Mouse (Mus musculus) A20 (cell line): ENCODE measurements at regions not wholly inside any gene's neighbourhood (a gene's known extent, or its start where the extent isn't known, plus 50 kb on each side); places are given as distances from the start of the nearest gene placed in this dataset.

Experiments used
- DNase-seq: peaks from one replicate; pipeline ENCODE4 v3.0.0-alpha.2; 2011; ENCODE audit warnings: low read depth, low spot score

DNA sequence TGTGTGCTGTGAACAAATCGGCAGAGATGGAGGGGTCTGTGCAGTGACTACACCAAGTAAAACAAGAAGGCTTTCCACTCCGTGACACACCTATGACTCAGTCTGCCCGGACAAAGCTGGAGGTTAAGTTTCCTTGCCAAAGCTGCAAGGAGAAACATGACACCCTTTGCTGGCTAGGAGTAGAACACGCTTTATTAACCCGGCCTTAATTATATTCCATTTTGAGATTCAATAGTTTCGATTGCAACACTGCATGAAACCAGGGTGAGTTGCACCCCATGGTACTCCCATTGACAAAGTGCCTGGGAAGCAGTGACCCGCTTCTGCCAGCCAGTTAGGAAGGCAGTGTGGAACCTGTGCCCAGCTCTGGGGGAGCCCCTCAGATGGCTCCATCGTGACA, 256.2 kb upstream of the Gm26657 start:
- DNase-seq: no peak

DNA sequence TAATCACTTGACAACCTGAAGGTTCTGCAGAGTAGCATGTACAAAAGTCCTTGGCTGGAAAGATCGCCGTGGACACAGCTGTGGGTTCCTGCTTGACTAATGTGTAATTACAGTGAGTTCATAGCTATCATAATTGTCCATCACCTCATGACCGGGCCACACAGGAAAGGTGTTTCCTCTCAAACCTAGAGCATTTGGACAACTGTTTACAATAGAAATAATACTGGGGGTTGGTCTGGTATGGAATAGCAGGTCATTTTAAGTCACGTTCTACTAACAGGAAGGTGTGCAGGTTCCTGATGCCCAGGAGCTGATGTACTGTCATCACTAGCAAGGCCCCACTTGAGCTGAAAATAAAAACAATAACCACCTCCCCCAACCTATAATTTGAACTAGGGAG, 283.1 kb upstream of the Gm26657 start:
- no peak for DNase-seq

DNA sequence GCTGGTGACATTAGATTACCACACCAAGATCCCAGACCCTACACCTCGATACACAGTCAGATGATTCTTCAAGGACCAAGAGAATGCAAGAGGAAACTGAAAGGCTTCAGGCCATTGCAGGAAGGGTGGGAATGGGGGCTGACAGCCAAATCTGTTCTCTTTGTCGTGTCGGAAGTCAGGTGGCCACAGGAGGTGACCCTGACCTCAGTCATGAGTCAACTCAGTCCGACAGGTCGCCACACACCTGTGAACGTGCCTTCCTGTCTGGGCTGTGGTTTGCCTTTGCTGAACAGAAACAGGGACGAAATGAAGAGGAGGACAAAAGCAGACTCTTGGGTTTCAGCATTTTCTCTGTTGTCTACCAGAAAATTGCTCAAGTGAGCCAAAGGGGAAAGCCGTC, 318.3 kb upstream of the Gm26657 start:
- peak; percentile 57 for DNase-seq

DNA sequence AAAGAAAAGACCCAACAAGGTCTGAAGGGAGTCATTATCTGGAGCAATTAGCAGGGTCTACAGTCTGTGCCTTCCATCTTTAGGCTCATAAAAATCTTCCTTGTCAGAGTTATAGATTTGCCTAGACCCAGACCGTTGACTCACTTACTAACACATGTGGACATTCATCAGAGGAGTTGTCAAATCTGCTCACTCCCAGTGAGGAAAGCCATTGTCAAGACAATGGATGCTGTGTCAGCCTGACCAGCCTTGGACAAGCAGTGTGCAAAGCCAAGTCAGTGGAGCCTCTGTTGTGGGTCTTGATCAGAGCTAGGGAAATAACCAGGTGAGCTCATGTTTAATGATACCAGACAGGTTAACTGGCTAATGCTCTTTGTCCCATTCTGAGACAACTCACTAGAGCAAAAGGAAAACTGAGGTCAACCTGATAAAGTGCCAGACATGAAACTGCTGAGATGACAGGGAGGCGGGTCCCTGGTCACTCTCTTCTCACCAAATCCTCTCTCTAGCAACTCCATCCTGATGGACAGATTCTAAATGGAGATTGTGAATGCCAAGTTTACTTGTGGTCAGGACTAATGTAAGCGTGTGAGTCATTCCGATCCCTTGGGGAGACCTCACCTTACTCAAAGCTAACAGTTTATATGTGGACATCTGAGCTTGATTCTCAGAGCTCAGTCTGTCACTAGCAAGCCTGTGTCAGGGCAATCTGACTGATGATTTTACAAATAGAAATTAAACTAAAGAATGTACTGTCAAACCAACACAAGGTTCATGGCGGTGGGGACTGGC, 320.6 kb upstream of the Gm26657 start:
- no peak for DNase-seq

DNA sequence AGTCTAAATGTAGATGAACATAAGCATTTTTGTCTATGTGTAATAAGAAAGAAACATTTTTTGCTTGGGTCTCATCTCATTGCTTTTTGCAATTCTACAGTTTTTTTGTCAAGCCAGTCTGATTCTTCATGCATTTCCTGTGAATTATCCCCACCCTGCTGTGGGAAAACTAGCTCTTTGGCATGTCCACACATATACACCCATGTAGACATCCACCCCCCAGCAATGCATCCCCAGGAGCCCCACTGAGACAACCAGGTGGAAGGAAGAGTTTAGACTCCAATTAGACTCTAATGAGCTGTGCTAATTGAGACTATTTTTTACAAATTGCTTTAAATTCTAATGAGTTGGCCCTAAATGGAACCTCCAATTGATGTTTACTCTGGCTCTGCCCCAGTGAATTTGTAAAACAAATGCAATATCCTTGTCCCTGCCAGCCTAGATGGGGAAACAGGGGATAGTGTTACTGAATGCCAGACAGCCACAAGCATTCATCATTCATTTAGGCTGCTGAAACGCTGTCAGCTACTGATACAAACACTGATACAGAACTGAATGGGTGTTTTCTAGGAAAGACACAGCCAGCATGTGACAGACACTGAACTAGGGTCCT, 328.7 kb upstream of the Gm26657 start:
- DNase-seq: no peak

DNA sequence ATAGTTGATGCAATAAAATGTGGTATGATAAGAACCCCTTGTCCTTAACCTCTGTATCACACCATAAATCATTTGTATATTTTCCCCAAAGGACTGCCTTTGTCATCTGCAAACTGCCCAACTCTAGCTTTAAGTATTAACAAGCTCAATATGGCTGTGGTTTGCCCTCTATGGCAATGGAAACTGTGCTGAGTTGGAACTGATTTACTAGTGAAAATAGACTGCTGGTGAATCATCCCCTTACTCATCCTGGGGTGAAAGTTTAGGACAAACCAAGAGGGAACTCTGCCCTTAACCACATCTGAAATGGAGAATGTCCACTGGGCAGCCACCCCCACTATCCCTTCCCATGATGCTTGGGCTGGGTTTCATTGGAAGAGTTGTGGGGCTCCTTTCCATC, 346.1 kb upstream of the Gm26657 start:
- DNase-seq: no peak

DNA sequence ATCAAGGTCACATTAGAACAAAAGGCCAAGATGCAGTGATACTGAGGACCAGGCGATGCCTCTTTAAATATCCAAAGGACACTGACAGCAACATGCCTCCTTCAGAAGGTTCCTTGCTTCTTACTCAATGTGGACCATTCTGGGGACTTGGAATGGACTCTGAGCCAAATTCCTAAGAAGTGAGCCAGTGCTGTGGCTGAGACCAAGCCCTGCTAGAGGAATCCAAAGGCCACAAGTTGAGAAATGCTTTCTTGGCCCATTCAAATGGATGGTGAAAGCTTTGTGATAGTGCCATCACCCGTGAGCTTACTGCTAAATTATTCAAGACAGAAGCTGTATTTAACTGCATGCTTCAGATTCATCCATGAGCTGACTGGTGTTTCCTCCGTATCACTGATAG, 352.8 kb upstream of the Gm26657 start:
- no peak for DNase-seq

DNA sequence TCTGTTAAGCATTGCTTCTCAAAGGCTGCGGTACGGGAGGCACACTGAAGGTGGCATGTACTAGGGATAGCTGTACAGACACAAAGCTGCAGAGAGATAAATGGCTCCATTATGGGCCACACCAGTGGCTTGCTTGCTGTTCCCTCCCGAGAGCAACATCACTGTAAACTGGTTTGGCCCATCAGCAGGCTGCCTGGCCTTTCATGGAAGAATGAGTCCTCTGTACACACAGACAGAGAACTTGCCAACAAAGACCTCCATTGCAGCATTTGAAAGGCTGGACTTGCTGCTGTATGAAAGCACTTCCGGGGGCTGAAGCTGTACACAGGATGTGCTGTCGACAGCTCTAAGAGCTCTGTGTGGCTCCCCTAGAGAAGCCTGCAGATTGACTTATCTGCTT, 364.1 kb upstream of the Gm26657 start:
- no peak for DNase-seq

DNA sequence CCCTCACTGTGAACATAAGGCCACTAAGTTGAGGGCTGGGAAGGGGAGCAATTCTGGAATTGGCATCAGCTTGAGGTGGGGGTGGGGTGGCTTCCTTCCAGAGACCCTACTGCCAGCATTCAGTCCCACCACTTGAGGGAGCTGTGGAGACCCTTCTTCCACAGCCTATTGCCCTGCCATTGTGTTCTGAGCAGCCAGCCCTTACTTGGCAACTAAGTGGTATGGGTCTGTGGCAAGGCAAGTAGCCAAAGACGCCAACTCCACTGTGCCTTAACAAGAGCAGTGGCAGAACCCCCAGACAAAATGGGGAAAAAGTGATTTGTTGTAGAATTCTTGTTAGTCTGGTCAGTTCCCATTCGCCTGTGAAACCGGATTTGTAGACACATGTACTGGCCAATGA, 365.4 kb upstream of the Gm26657 start:
- peak; percentile 78 for DNase-seq

DNA sequence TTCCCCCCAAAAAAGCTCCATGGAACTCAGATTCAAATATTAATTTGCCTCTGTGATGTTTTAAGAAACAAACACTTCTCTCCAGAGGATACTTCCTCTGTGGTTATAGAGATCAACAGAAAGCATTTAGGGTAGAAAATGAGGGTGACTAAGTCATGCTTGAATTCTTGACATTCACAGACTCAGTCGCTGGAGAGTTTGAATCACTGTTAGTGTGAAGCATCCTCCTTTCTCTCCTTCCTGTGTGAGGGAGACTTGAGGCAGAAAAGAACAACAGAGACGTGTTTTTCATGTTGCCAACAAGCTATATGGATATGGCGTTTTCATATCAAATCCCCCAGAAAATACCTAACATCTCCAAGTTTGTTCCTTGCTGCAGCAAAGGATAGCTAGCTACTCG, 366.1 kb upstream of the Gm26657 start:
- DNase-seq: peak; percentile 65

DNA sequence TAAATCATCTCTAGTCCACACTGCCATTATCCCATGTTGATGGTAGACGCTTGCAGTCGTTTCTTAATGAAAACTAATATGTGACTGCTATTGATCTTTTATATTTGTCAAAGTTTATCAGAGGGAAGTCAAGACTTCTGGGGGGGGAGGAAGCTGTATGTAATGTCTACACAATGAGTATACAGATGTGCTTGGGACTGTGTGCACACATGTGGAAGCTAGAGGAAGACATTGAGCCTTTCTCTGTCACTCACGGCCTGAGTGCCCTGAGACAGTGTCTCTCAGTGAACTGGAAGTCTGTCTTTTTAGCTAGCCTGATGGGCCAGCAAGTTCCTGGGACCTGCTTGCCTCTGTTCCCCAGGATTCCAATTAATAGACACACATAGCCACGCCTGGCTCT, 366.7 kb upstream of the Gm26657 start:
- DNase-seq: no peak

DNA sequence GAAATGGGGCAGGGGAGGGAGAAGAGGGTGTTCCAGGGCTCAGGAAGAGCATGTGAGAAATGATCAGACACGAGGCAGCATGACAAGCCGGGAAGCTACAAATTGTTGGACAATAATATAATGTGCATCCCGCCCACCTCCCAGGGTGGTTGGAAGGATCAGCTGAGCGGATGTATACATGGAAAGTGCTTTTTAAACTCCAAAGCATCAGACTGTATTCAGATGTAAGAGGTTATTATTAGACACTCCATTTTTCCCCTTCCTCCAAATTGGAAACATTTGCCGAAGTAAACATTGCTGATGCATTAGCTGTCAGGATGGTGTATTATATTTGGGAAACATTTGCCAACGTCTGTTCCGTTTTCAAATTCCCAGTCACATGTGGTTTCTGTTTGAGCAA, 367.2 kb upstream of the Gm26657 start:
- no peak for DNase-seq

DNA sequence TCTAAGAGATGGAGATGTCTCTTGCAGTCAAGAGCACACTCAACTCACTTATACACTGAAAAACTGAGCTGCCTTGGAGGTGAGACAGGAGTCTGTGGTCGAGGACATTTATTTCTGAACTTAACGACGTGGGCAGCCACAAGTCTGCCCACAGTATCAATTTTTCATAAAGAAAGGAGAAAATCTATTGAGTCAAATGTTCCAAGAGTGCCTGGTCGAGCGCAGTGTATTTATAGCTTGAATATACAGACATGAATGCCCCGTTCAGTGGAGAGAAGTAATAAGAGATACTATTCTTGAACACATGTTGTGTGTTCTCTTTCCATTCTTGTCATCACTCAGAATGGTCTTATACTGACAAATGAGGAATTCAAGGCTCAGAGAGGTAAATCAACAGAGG, 375.3 kb upstream of the Gm26657 start:
- no peak for DNase-seq

DNA sequence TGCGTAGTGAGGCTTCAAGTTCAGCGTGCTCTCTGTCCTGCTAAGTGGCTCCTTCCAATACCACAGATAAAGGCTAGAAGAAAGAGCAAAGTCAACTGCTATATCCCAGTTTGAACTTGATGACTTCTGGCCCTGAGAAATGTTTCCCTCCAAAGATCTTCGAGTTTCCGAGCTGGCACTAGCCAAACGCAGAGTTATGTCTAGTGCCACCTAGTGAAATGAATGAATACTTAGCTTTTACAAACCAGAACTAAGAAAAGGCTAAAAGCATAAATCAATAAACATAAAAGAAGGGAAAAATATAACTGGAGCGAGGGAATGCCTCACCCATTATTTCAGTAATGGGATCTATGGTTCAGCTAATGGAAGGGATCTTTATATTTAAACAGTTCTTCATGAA, 377.7 kb upstream of the Gm26657 start:
- DNase-seq: no peak

DNA sequence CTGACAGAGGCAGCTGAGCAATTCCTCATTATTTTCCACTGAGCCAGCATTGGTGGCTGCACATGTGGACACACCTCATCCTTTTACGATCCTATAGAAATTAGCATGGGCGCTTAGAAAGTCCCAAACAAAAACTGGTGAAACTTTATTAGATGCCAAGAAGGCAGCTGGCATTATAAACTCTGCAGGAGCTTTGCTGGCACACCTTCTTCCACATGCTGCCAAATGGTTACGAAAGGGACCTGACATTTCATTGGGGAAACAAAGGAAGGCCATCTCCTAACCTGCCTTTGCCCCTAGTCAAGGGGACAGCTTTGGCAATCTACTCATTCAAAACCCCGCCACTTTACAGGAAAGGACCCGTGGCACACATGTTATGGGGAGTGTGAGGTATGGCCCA, 390.7 kb upstream of the Gm26657 start:
- DNase-seq: no peak

DNA sequence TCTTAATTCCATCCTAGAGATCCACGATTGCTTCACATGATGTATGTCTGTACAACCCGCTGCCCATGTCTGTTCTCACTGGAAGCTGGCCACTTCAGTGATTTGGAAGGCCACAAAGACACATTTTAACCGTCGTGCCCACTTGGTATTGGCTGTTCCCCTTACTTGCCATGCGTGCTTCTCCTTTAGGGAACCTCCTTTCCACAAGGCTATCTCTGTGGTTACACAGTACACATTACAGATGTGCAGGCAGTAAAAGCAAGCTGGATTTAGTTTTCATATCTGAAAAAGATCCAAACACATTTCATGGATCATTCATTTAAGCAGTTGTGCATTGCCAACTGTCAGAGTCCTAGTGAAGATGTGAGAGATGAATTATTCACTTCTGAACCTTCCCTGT, 414.7 kb upstream of the Gm26657 start:
- no peak for DNase-seq

DNA sequence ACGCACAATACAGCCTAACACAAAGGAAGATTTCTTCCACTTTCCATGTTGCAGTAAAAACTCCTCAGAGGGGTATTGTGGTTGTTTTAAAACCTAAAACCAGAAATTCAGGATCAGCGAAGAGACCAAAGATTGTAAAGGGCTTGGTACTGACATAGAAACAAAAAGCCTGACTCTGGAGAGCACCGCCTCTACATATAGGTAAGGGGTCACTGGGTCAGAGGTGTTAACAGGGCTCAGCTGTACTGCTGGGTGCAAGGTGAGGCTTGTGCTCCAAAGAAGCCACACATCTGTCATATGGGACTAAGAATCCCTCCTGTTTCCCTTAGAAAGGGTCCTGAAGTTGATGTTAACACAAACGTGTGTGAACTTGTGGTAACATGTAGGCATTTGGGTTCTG, 420.7 kb upstream of the Gm26657 start:
- DNase-seq: no peak

DNA sequence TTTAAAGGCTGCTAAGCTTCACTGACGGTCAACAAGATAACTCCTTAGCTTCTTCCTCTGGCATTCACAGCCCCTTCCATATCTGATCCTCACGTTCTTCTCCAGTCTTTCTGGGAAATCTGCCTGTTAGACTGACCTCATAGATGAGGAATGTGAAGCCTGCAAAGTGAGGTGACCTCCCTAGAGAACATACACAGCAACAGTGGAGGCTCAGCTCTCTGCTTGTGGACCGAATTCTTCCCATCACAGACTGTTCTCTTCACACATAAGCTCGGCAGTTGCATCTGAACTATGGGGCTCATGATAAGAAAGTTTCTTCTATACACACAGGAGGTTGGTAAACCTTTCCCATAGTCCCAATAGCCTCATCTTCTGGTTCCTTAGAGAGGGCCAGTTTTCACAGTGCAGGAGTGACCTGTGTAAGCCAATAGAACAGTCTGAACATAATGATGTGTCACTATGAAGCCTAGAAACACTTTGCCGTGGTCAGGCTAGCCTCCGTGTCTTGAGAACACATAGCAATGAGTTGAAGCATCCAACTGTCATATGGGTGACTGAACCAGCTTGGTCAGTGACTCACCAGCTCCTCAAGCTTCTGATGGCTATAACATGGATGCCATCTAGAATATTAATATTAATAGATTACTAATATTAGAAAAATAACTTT, 434.1 kb upstream of the Gm26657 start:
- DNase-seq: no peak

DNA sequence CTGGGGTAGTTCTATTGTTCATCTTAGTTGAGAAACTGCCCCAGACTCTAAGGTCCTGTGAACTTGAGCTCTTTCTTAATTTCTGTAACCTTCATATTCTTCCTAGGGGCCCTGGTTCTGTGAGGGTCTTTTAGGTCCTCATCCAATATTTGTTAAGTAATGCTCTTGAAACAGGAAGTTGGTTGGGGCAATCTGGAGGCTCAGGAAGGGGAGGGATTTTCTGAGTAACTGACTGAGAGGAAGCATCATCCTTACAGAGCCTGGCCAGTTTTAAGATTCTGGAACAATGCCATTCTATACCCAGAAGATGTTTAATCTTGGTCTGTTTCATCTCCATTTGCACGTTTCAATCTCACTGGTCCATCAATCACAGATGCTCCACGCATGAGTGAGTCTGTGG, 435.6 kb upstream of the Gm26657 start:
- no peak for DNase-seq

DNA sequence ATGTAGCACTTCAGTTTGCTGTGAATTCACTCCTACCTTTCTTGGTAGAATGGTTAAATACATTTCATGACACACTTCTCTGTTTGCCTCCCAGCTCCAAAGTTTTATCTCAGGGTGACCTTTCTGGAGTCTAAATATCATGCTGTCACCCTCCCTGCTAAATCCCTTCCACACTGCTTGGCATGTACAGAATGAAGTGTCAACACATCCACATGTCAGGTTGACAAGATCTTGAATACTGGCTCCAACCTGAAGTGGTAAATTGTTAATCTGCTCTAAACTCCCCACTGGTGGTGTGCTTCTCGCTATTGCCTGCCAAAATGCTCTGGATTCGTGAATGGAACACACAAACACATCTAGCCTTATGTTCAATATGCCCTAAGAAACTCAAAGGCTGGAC, 451.9 kb upstream of the Gm26657 start:
- DNase-seq: no peak

DNA sequence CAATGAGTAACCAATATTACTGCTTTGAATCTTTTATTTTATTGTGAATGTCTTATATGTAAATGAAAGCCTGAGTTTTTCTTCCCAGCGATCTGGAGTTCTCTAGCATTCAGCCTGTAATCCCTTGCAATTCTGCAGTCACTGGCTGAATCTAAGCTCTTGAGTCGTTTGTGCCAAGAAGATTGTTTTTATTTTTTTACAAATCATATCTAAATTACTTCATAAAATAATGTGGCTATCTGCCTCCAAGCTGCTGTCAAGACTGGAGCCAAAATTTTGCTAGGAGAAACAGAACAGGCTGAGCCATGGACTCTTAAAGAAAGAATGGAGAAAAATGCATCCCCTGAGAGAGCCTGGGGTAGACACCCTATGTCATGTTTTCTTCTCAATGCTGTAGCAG, 455.4 kb upstream of the Gm26657 start:
- DNase-seq: no peak

DNA sequence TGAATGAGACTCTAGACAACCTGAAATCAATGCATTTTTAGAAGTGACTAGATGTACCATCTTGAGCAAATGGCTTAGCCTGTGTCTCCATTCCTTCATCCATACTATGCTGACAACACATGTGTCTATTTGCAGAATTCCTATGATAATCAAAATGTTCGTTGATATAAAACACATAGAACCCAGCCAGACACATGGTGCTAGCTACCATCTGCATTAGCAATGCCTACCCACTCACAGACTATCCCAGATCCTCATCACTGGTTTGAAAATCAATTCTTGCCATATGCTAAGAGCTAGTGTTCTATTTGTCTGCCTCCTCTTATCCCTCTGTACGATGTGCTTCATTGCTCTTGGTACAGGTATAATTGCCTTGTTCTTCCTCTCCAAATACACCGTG, 464.0 kb upstream of the Gm26657 start:
- DNase-seq: no peak

DNA sequence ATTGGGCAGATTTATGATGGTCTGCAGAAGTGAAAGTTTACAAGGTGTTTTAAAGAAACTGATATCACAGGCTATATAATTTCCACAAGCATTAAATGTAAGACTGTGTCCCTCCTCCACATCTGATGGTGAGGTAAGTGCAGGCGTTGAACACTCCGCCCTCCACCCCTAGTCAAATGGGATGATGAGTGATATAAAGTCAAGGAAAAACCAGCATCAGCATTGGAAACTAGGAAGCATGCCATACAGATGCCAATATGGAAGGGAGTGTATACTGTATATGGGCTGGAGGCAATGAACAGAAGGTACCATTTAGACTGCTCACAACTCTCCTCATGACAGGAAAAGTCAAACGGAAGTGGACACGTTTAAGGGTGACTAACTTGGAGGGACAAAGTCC, 468.5 kb upstream of the Gm26657 start:
- no peak for DNase-seq
